Mouse (Mus musculus) cerebellum, adult 2 months (tissue): ENCODE measurements around the gene Rrp12.

Source experiments
- CTCF ChIP-seq: fragments of 200-500 bp; IDR thresholded peaks from 2 replicates; pipeline ENCODE4 v1.5.1; 2011; ENCODE audit warnings: low read depth, mild to moderate bottlenecking, control low read depth, low read length, moderate library complexity, borderline replicate concordance; ENCODE audit not compliant: insufficient read depth
- POLR2A ChIP-seq: fragments of 200-500 bp; IDR thresholded peaks from 2 replicates; pipeline ENCODE4 v1.6.1; 2011; ENCODE audit warnings: low read length, control low read depth, borderline replicate concordance; ENCODE audit not compliant: insufficient read depth

DNA sequence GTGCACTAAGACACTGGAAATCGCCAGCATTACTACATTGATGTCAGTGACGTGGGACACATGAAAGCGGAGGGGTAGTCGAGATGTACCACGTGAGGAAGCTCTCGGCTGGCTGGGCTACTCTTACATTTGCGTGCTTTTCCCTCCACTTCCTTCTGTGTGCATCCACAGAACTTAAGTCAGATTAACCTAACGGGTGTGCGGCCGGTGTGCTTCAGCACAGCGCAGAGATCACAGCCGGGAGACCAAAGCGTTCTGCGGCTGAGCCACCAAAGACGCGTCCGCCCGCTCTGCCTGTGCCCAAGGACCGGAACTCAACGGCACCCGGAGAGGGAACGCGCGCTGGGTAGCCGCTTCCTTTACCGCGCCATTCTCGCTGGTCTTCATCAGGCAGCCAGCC is 36.7 kb upstream of the Rrp12 start:
- no peak for TF ChIP-seq CTCF
- TF ChIP-seq POLR2A: no peak
